Mouse (Mus musculus) bone marrow, adult 2 months (tissue): Measurements from ENCODE around the gene Gm498. TPM values are rescaled to one million over a fixed set of nuclear protein-coding genes. Genes with fewer than 3 reads are reported as not detected.

Experiments used
- H3K27ac ChIP-seq: fragments of 200-500 bp; 2 replicates; pipeline ENCODE4 v1.5.1; 2012; ENCODE audit warnings: low read depth, mild to moderate bottlenecking, control low read depth, inconsistent platforms, low read length; ENCODE audit not compliant: control insufficient read depth, poor library complexity, insufficient read depth
- H3K4me1 ChIP-seq: fragments of 200-500 bp; 2 replicates; pipeline ENCODE4 v1.6.1; 2011; ENCODE audit warnings: low read length; ENCODE audit not compliant: control insufficient read depth, insufficient read depth
- H3K4me3 ChIP-seq: fragments of 200-500 bp; replicated peaks from 2 replicates; pipeline ENCODE3; 2011; ENCODE audit warnings: mild to moderate bottlenecking, low read depth, low read length, control low read depth; ENCODE audit not compliant: control insufficient read depth
- CTCF ChIP-seq: fragments of 200-500 bp; IDR thresholded peaks from 2 replicates; pipeline ENCODE4 v1.5.1; 2011; ENCODE audit warnings: low read length, control low read depth; ENCODE audit not compliant: control insufficient read depth, insufficient read depth
- POLR2A ChIP-seq: fragments of 200-500 bp; IDR thresholded peaks from 2 replicates; pipeline ENCODE4 v1.6.1; 2011; ENCODE audit warnings: low read depth, mild to moderate bottlenecking, control low read depth, low read length, borderline replicate concordance; ENCODE audit not compliant: control insufficient read depth
- WGBS: fragments of 180-500 bp; shearing (Covaris S2); methylation state at CpG from one replicate; pipeline ENCODE4 v1.1.7; 2018; 5-methylcytosine and 5-hydroxymethylcytosine counted together
- polyA plus RNA-seq: library from polyadenylated mRNA; stranded (reverse); fragments of >200 nt; gene quantifications from 2 replicates; pipeline ENCODE4 v1.2.4, GENCODE M21; 2011; ENCODE audit warnings: low replicate concordance; ENCODE audit not compliant: missing spikeins, insufficient read depth, insufficient read length

The Gm498 gene
- polyA plus RNA-seq, 1 experiment, result not detected

DNA sequence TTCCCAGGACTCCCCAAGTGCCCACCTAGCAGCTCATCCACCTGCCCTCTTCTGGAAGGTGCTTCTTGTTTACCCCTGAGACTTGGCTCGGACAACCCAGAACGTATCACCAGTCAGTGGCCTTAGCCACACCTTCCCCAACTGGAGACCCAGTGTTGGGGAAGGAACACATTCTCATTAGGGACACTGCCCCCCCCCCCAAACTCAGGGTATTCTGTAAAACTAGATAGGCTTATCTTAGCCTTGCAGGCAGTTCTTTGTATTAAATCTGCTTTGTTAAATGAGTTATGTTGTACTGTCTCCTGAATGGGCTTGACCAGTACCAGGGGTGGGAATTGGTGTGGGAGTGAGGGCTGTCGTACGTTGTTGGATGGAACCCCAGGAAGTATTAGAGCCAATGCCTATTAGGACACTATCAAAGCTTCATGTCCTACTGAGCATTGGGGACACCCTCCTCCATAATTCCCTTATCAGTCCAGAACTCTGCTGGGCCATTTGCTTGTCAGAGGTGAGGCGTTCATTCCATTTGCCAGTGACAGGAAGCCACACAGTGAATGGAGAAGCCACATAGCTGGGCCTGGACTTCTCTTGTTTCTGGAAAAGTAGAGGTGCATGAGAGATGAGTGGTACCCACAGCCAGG lies 18.4 kb upstream of the Gm498 start:
- Histone ChIP-seq H3K4me3 (no peak overlapping the region), H3K27ac (no peak overlapping the region), H3K4me1 (no peaks in the 10 kb centered on the region)
- TF ChIP-seq POLR2A (no peak), CTCF (no peak)
- WGBS, result 70% methylated on average over 5 of the region's 5 CpGs

- TF ChIP-seq POLR2A (no peak), CTCF (no peak)
- Histone ChIP-seq H3K4me3 (no peak overlapping the region), H3K27ac (no peak overlapping the region), H3K4me1 (no peaks in the 10 kb centered on the region)
- 84% methylated on average over 7 of the region's 8 CpGs for WGBS
Measured at GRCm38 (mm10) chr7:143848768-143849482, 17.7 kb upstream of the Gm498 start.

DNA sequence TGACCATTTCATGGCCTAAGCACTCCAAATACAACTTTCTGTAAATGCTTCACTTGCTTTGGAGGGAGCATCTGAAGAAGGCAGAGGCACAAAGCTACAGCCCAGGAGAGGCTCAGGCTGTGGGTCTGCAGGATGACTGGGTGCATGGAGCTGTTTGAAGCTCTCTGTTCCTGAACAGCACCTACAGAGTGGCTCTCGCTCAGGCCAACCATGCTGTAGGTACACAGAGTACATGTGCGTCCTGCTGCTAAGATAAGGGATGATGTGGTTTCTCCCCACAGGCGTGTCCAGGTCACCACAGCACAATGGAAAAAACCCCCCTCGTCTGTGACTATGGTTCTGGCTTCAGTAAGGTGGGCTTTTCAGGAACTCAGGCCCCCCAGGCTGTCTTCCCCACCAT lies 2.2 kb downstream of the Gm498 start:
- no peaks in the 10 kb centered on the region for H3K4me1 ChIP-seq
- WGBS, result 34% methylated on average over 4 of the region's 4 CpGs
- TF ChIP-seq CTCF (no peak), POLR2A (no peak)
- no peak overlapping the region for H3K27ac ChIP-seq
- H3K4me3 ChIP-seq, result no peak overlapping the region

DNA sequence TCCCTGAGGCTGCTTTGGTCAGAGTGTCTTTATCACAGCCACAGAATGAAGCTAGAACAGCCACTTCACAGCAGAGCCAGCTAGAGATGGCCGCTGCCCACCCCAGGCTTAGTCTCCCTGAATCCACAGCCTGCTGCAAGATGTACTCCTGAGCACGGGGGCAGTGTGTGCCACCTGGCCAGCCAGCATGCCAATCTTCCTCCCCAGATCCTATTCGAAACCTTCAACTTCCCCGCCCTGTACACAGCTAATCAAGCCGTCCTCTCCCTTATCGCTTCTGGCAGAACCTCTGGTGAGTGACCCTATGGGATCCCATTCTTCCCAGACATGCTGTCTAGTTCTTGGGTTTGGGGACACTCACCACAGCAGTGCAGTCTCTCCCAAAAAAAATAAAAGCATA lies 17.1 kb downstream of the Gm498 start:
- Histone ChIP-seq H3K4me1 (no peaks in the 10 kb centered on the region; the same call in 1 of the 2 replicates), H3K27ac (no peak overlapping the region), H3K4me3 (no peak overlapping the region)
- TF ChIP-seq CTCF, result no peak
- TF ChIP-seq POLR2A, result no peak
- 62% methylated on average over 6 of the region's 6 CpGs for WGBS

GRCm38 (mm10) chr7:143891146-143891545 lies 24.5 kb downstream of the Gm498 start:
- WGBS, result 65% methylated on average over 2 of the region's 2 CpGs
- TF ChIP-seq POLR2A (no peak), CTCF (no peak)
- H3K4me3 ChIP-seq, result no peak overlapping the region

DNA sequence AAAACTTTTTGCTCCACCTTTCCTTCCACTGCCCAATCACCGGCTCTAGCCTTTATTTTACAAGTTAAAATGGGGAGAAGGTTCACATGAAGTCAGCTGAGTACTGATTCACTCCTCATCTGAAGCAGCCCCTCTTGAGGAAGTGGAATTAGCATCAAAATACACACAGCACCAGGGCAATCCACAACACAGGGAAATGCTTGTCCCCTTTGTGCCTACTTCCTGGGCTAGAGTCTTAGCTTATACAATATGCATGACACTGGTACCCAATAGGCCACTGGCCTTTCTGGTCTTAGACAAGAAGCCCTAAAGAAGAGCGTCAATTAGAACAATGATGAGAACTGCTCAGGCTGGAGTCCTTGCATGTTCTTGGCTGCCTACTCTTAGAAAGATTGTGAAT lies 25.7 kb downstream of the Gm498 start:
- TF ChIP-seq CTCF, result no peak
- no peak for TF ChIP-seq POLR2A
- 72% methylated on average over 2 of the region's 2 CpGs for WGBS
- H3K4me3 ChIP-seq, result no peak overlapping the region
- H3K4me1 ChIP-seq, result no peaks in the 10 kb centered on the region
- H3K27ac ChIP-seq, result no peak overlapping the region

More at GRCm38 (mm10) chr7:143891146-143891545, 24.5 kb downstream of the Gm498 start:
- Histone ChIP-seq H3K4me1 (no peaks in the 10 kb centered on the region), H3K27ac (no peak overlapping the region)

- no peak for TF ChIP-seq POLR2A
- TF ChIP-seq CTCF, result no peak
- WGBS, result 39% methylated on average over 2 of the region's 2 CpGs
Measured at GRCm38 (mm10) chr7:143900667-143901066, 34.0 kb downstream of the Gm498 start.

GRCm38 (mm10) chr7:143905176-143905575 lies 38.5 kb downstream of the Gm498 start:
- no peak overlapping the region for H3K27ac ChIP-seq
- H3K4me3 ChIP-seq, result no peak overlapping the region
- no peaks in the 10 kb centered on the region for H3K4me1 ChIP-seq
- WGBS, result 81% methylated on average over 1 of the region's 1 CpGs
- TF ChIP-seq POLR2A, result no peak
- TF ChIP-seq CTCF, result no peak

More at GRCm38 (mm10) chr7:143900667-143901066, 34.0 kb downstream of the Gm498 start:
- Histone ChIP-seq H3K27ac (no peak overlapping the region), H3K4me1 (no peaks in the 10 kb centered on the region), H3K4me3 (no peak overlapping the region)
